Mouse (Mus musculus): ENCODE data around the gene Tnxb.

The Tnxb gene

GRCm38 (mm10) chr17:34670235-34670634 is at the start of gene Tnxb:
Gene Tnxb (plus strand): TSS chr17:34670535.
- no peak for DNase-seq (ENCODE audit: low spot score)

- no peak for DNase-seq (ENCODE audit: low spot score)
Observed at GRCm38 (mm10) chr17:34621006-34621405, 49.3 kb upstream of the Tnxb start.

- DNase-seq (ENCODE audit: low spot score), result no peak
Observed at GRCm38 (mm10) chr17:34623161-34623560, 47.2 kb upstream of the Tnxb start.

- no peak for DNase-seq (ENCODE audit: low spot score)
Observed at GRCm38 (mm10) chr17:34624981-34625380, 45.4 kb upstream of the Tnxb start.

- no peak for DNase-seq (ENCODE audit: low spot score)
Observed at GRCm38 (mm10) chr17:34626062-34626772, 44.1 kb upstream of the Tnxb start.

GRCm38 (mm10) chr17:34626773-34627092 is 43.6 kb upstream of the Tnxb start:
- no peak for DNase-seq (ENCODE audit: low spot score)

- peak; percentile 83 for DNase-seq (ENCODE audit: low spot score)
Observed at GRCm38 (mm10) chr17:34627093-34627942, 43.0 kb upstream of the Tnxb start.

GRCm38 (mm10) chr17:34627943-34628643 is 42.2 kb upstream of the Tnxb start, which contains the start of gene Ppt2:
Gene Ppt2 (minus strand): TSS chr17:34628510.
- DNase-seq (ENCODE audit: low spot score), result peak; percentile 63

GRCm38 (mm10) chr17:34628644-34628967 is 41.7 kb upstream of the Tnxb start:
- no peak for DNase-seq (ENCODE audit: low spot score)

GRCm38 (mm10) chr17:34629221-34629751 is 41.0 kb upstream of the Tnxb start, which contains the start of gene Prrt1:
Gene Prrt1 (plus strand): TSS chr17:34629533.
- no peak for DNase-seq (ENCODE audit: low spot score)

GRCm38 (mm10) chr17:34629796-34630603 is 40.3 kb upstream of the Tnxb start:
- DNase-seq (ENCODE audit: low spot score), result no peak

GRCm38 (mm10) chr17:34630761-34631301 is 39.5 kb upstream of the Tnxb start:
- DNase-seq (ENCODE audit: low spot score), result no peak

- DNase-seq (ENCODE audit: low spot score), result no peak
Observed at GRCm38 (mm10) chr17:34631647-34632046, 38.7 kb upstream of the Tnxb start.

- peak; percentile 73 for DNase-seq (ENCODE audit: low spot score)
Observed at GRCm38 (mm10) chr17:34632261-34632691, 38.1 kb upstream of the Tnxb start.

- DNase-seq (ENCODE audit: low spot score), result no peak
Observed at GRCm38 (mm10) chr17:34635671-34636070, 34.7 kb upstream of the Tnxb start.

- DNase-seq (ENCODE audit: low spot score), result no peak
Observed at GRCm38 (mm10) chr17:34637459-34637858, 32.9 kb upstream of the Tnxb start.

- DNase-seq (ENCODE audit: low spot score), result no peak
Observed at GRCm38 (mm10) chr17:34639461-34640255, 30.7 kb upstream of the Tnxb start.

GRCm38 (mm10) chr17:34640778-34641601 is 29.3 kb upstream of the Tnxb start:
- DNase-seq (ENCODE audit: low spot score), result peak; percentile 47

GRCm38 (mm10) chr17:34641945-34642344 is 28.4 kb upstream of the Tnxb start:
- DNase-seq (ENCODE audit: low spot score), result no peak

- no peak for DNase-seq (ENCODE audit: low spot score)
Observed at GRCm38 (mm10) chr17:34643379-34643778, 27.0 kb upstream of the Tnxb start.
